Mouse (Mus musculus) C2C12 (cell line): Measurements from ENCODE around the gene Fbxw10. TPM values are rescaled to one million over a fixed set of nuclear protein-coding genes. Genes with fewer than 3 reads are reported as not detected.

ENCODE experiments used
- H3K27me3 ChIP-seq: one replicate; pipeline ENCODE4 v1.6.1; 2011; ENCODE audit not compliant: control insufficient read depth, insufficient read depth, insufficient read length
- H3K36me3 ChIP-seq: one replicate; pipeline ENCODE4 v1.6.1; 2011; ENCODE audit not compliant: control insufficient read depth, insufficient read depth
- H3K4me3 ChIP-seq: one replicate; pipeline ENCODE4 v1.5.1; 2011; ENCODE audit warnings: mild to moderate bottlenecking, control low read depth; ENCODE audit not compliant: poor library complexity, insufficient read depth, severe bottlenecking
- H3K79me2 ChIP-seq: one replicate; pipeline ENCODE4 v1.6.1; 2011; ENCODE audit not compliant: control insufficient read depth, insufficient read depth
- H3K79me3 ChIP-seq: one replicate; pipeline ENCODE4 v1.6.1; 2011; ENCODE audit warnings: low read depth, control low read depth
- H3ac ChIP-seq: one replicate; pipeline ENCODE3; 2011; ENCODE audit warnings: low read depth; ENCODE audit not compliant: control insufficient read depth, insufficient read length
- CEBPB ChIP-seq: IDR thresholded peaks from one replicate; pipeline ENCODE4 v1.6.1; 2011; ENCODE audit warnings: low read depth, mild to moderate bottlenecking, control low read depth, moderate library complexity
- CTCF ChIP-seq: IDR thresholded peaks from one replicate; pipeline ENCODE4 v1.5.1; 2011; ENCODE audit not compliant: control insufficient read depth, insufficient read depth, insufficient read length
- FOSL1 ChIP-seq: IDR thresholded peaks from one replicate; pipeline ENCODE4 v1.8.0; 2011; ENCODE audit warnings: mild to moderate bottlenecking, low read length; ENCODE audit not compliant: poor library complexity, insufficient read depth, severe bottlenecking
- MAX ChIP-seq: IDR thresholded peaks from one replicate; pipeline ENCODE4 v1.6.1; 2011; ENCODE audit warnings: mild to moderate bottlenecking, control low read depth
- MYOD1 ChIP-seq: IDR thresholded peaks from one replicate; pipeline ENCODE4 v1.6.1; 2011; ENCODE audit warnings: low read depth; ENCODE audit not compliant: control insufficient read depth, insufficient read length
- MYOG ChIP-seq: IDR thresholded peaks from one replicate; pipeline ENCODE4 v1.6.1; 2011; ENCODE audit not compliant: control insufficient read depth, insufficient read length; ENCODE audit errors: extremely low read depth
- USF1 ChIP-seq: IDR thresholded peaks from one replicate; pipeline ENCODE4 v1.6.1; 2011; ENCODE audit warnings: low read depth, mild to moderate bottlenecking, control low read depth, moderate library complexity
- polyA plus RNA-seq: library from polyadenylated mRNA; unstranded; fragments of >200 nt; fragmentation: generic; extraction: Trizol; gene quantifications from one replicate; pipeline ENCODE4 v1.2.1, GENCODE M21; 2012; ENCODE audit warnings: missing spikeins

Fbxw10 gene
- polyA plus RNA-seq, 1 experiment: 0.02 TPM

DNA sequence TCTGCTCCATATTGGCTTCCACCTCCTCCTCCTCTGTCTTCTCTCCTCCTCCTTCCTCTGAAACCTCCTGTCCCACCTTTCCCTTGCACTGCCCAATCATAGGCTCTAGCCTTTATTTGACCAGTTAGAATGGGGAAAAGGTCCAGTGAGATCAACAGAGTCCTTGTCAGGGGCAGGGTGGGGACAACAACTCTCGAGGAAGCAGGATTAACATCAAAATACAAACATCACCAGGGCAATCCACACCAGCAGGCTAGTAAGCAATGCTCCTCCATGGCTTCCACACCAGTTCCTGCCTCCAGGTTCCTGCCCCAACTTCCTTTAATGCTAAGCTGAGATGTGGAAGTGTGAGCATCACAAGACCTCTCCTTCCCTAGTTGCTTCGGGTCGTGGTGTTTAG is 1.1 kb upstream of the Fbxw10 start:
- H3K79me3 ChIP-seq: no peaks in the 10 kb centered on the region
- TF ChIP-seq USF1 (no peak), MYOG (no peak), MAX (no peak), CTCF (no peak), FOSL1 (no peak), CEBPB (no peak), MYOD1 (no peak)
- no peak overlapping the region for H3K4me3 ChIP-seq
- no peak overlapping the region for H3ac ChIP-seq
- no peaks in the 10 kb centered on the region for H3K27me3 ChIP-seq
- no peaks in the 10 kb centered on the region for H3K79me2 ChIP-seq
- peaks cover 18% of the 10 kb centered on the region for H3K36me3 ChIP-seq

DNA sequence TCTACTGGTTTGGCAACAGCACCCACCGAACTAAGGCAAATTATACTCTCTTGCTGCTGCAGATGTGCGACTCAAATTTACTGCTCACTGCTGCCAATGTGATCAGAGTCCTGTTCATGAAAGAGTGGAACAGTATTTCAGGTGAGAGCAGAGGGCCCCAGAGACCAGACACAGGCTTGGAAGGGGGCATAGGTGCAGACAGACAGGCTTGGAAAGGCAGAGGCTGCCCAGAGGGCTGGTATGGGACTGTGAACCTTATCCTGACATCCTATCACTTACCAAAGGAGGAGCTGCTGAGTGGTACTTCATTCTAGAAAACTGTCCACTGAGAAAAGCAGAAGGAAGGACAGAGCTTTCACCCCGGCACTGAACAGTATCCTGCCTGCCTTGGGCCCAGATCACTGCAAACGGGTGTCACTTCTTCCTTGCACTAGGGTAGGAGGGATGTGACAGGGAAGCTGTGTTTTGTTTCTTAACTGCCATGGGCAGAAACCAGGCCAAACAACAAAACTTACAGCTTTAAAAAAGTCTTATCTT is 854 bp downstream of the Fbxw10 start:
- Histone ChIP-seq H3K79me3 (no peaks in the 10 kb centered on the region), H3K27me3 (no peaks in the 10 kb centered on the region), H3ac (no peak overlapping the region), H3K4me3 (no peak overlapping the region), H3K36me3 (no peaks in the 10 kb centered on the region), H3K79me2 (no peaks in the 10 kb centered on the region)
- TF ChIP-seq MYOD1 (no peak), MYOG (no peak), USF1 (no peak), MAX (no peak), FOSL1 (no peak), CEBPB (no peak), CTCF (no peak)

DNA sequence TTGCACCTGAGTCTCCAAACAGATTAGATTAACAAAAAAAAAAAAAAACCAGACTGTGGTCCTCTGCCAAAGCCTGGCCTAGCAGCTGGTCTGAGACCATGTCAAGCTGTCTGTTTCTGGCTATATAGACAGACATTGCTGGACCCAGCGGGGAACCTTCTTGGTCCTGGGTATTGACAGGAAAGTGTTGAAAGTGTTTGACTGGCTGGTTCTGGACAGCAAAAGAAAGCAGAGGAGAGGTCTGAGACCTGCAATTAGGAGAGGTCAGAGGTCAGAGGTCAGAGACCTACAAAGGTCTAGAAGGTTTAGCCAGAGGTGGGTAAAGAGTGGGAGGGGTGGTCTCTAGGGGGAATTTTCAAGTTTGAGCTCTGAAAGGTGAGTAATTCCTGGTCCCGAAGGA is 1.4 kb downstream of the Fbxw10 start:
- Histone ChIP-seq H3K36me3 (no peaks in the 10 kb centered on the region), H3K27me3 (no peaks in the 10 kb centered on the region), H3K79me2 (no peaks in the 10 kb centered on the region), H3K79me3 (no peaks in the 10 kb centered on the region), H3K4me3 (no peak overlapping the region), H3ac (no peak overlapping the region)
- no peak for TF ChIP-seq CEBPB
- TF ChIP-seq MAX: no peak
- TF ChIP-seq FOSL1: no peak
- no peak for TF ChIP-seq USF1
- TF ChIP-seq MYOD1: no peak
- TF ChIP-seq CTCF: no peak
- TF ChIP-seq MYOG: no peak

DNA sequence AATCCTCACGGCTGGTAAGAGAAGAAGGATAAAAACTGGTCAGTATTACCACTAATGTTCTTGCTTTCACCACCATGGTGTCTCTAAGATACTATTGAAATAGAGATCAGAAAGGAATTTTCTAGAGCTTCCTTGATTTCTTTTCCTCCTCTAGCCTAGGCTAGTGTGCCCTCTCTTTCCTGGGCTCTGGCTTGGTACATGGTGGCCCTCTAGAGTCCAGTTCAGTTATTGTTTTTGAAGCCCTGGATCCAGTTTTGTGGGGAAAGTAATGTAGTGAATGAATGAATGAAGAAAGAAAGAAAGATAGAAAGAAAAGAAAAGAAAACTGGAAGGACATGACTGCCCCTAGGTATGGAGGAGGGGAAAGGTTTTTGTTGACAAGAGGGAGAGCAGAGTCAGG is 4.3 kb downstream of the Fbxw10 start:
- H3K36me3 ChIP-seq: no peaks in the 10 kb centered on the region
- H3ac ChIP-seq: no peak overlapping the region
- TF ChIP-seq FOSL1: no peak
- peak; percentile 3 for TF ChIP-seq CTCF
- H3K79me3 ChIP-seq: no peaks in the 10 kb centered on the region
- H3K4me3 ChIP-seq: no peak overlapping the region
- peaks cover 12% of the 10 kb centered on the region for H3K27me3 ChIP-seq
- no peaks in the 10 kb centered on the region for H3K79me2 ChIP-seq

DNA sequence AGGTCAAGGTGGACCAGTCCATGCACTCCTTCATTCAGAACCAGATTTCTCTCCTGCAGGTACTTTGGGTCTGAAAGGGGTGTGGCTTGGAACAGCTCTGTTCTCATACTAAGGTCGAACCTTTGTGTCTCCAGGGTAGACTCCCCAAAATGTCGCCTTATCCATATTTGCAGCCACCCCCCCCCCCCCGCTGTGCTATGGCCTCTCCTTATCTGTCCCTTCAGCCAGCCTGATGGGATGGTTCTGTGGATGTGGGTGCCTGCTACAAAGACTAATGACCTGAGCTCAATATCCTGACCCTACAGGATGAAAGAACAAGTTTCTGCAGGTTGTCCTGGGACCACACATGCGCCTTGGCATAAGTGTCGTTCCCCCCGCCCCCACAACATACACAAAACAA is 6.5 kb downstream of the Fbxw10 start:
- Histone ChIP-seq H3ac (no peak overlapping the region), H3K27me3 (peaks cover 22% of the 10 kb centered on the region), H3K79me2 (no peaks in the 10 kb centered on the region), H3K4me3 (no peak overlapping the region), H3K36me3 (no peaks in the 10 kb centered on the region), H3K79me3 (no peaks in the 10 kb centered on the region)
- TF ChIP-seq MAX (no peak), CTCF (no peak), CEBPB (no peak), USF1 (no peak), FOSL1 (no peak), MYOD1 (no peak), MYOG (no peak)

DNA sequence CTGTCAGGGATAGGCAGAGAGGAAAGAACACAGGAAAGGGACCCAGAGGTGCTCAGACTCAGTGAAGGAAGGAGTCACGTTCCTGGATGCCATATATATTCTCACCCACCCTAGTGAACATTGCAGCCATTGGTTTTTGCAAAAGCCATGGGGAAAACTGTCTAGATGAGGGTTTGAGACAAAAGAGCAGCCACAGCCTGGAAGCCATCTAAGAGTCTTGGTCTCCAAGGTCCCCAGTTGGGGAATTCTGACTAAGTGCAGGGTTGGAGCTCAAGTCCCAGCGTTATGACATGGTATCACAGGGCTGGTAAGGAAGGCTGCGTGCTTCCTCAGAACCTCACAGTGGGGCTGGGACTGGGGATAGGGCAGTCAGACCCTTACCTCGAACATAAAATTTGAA is 18.7 kb downstream of the Fbxw10 start:
- no peak for TF ChIP-seq FOSL1
- TF ChIP-seq CEBPB: no peak
- TF ChIP-seq MAX: no peak
- no peak for TF ChIP-seq MYOG
- TF ChIP-seq CTCF: no peak
- H3K79me2 ChIP-seq: no peaks in the 10 kb centered on the region
- no peak overlapping the region for H3ac ChIP-seq
- no peaks in the 10 kb centered on the region for H3K36me3 ChIP-seq
- H3K27me3 ChIP-seq: peaks cover 14% of the 10 kb centered on the region
- H3K4me3 ChIP-seq: no peak overlapping the region
- no peaks in the 10 kb centered on the region for H3K79me3 ChIP-seq
